In genomic region chr6:137734846-137735609, GRCm38 (mm10) we compare ENCODE assay signal across 8 mouse cellular contexts. TPM values are rescaled to one million over a fixed set of nuclear protein-coding genes. Genes with fewer than 3 reads are reported as not detected.
A peak's percentile ranks its signal among the peaks of the same experiment; 100 is the strongest.
DNase-seq lines count a peak whose midpoint lies in the region; ATAC-seq lines count a peak whose summit lies in the region.

Strap (plus strand) TSS chr6:137735078.

- H3K4me2 ChIP-seq in intestine, embryonic 14.5 days (ENCODE audit: low read length) = peak within 1 kb of the TSS; percentile 92

- H3K4me1 ChIP-seq in intestine, embryonic 14.5 days (replicated peaks; ENCODE audit: control insufficient read depth, insufficient read depth, low read length) = peaks cover 11% of the 10 kb centered on the region

- peak within 1 kb of the TSS; percentile 77 for H3K9ac ChIP-seq in intestine, embryonic 14.5 days (ENCODE audit: low read length)

- peak within 1 kb of the TSS; percentile 83 for H3K27ac ChIP-seq in intestine, embryonic 14.5 days (ENCODE audit: low read depth)

- peaks cover 9% of the 10 kb centered on the region for H3K36me3 ChIP-seq in intestine, embryonic 14.5 days (ENCODE audit: control insufficient read depth, insufficient read depth, low read length)

- H3K27me3 ChIP-seq in intestine, embryonic 14.5 days (replicated peaks; ENCODE audit: control insufficient read depth, insufficient read depth, low read length) = no peaks in the 10 kb centered on the region; the same call in 1 of the 2 replicates

- WGBS in intestine, embryonic 14.5 days = 1% methylated on average over 77 of the region's 86 CpGs

- intact Hi-C loops in left cerebral cortex, postnatal 14 days (cut with DNase I) = no loop called here

- DNase-seq in adrenal gland, adult (ENCODE audit: inconsistent age in 2 of 2, low spot score in 1 of 2) = peak; percentile 94 to 96
- peak; percentile 97 for DNase-seq in embryo, embryonic 10.5 days (ENCODE audit: low spot score)
- DNase-seq in gastrocnemius, postnatal 25 days = peak; percentile 91
- DNase-seq in intestine, embryonic 14.5 days (ENCODE audit: low spot score) = peak; percentile 98
- DNase-seq in left cerebral cortex, postnatal 14 days (ENCODE audit: low spot score in 2 of 2) = peak; percentile 94 to 95
- DNase-seq in mesoderm, embryonic 11.5 days (ENCODE audit: low read depth, low spot score) = peak; percentile 99
- peak; percentile 92 to 94 for DNase-seq in right cerebral cortex, postnatal 36 days (ENCODE audit: low spot score in 2 of 2)
- peak; percentile 94 for DNase-seq in yolk sac, embryonic 10.5 days (ENCODE audit: low spot score)

- no peaks in the 10 kb centered on the region for H3K9me3 ChIP-seq in intestine, embryonic 14.5 days (ENCODE audit: control insufficient read depth, low read length)

- peak; percentile 99 for ATAC-seq in intestine, embryonic 14.5 days (replicated peaks; ENCODE audit: low FRiP score, low TSS enrichment, low read depth)

- H3K4me3 ChIP-seq in intestine, embryonic 14.5 days (ENCODE audit: low read depth, low read length) = peak within 1 kb of the TSS; percentile 64

RNA-seq across cellular contexts. Expression of gene Strap, which starts in this region (rescaled TPM):
- 10 to 100 TPM; 74.4 to 78.2 TPM for total RNA-seq in gastrocnemius, postnatal 25 days (2021)
- 154 and 165 TPM in 2 replicates for polyA plus RNA-seq in intestine, embryonic 14.5 days (2014; fragmentation: Nextera tagmentation; extraction: Ambion mirVana)
- 100 to 1,000 TPM; 123 to 129 TPM for total RNA-seq in left cerebral cortex, postnatal 14 days (2021)

Comparison
In these comparisons a context has a peak if more than half of its experiments do, and no peak if none do; other contexts are left out.
1. Peak in every context shown above with its lines: DNase-seq, ATAC-seq, H3K4me3 ChIP-seq and H3K27ac ChIP-seq.